Mouse (Mus musculus): Measurements from ENCODE around the gene Mettl16. TPM values are rescaled to one million over a fixed set of nuclear protein-coding genes. Genes with fewer than 3 reads are reported as not detected.

Gene Mettl16
- polyA plus RNA-seq, 1 experiment from 2014 or later: 62.2 TPM

- no peaks in the 10 kb centered on the region for H3K27me3 ChIP-seq
- no peaks in the 10 kb centered on the region for H3K36me3 ChIP-seq
- no peaks in the 10 kb centered on the region for H3K9me3 ChIP-seq
- no peak overlapping the region for H3K9ac ChIP-seq
- H3K4me2 ChIP-seq (replicated peaks): no peak overlapping the region
- 53% methylated on average over 9 of the region's 9 CpGs for WGBS
- no peak overlapping the region for H3K27ac ChIP-seq
- ATAC-seq (ENCODE audit: insufficient number of reproducible peaks, insufficient read depth, low FRiP score, low TSS enrichment): no peak
- H3K4me1 ChIP-seq: no peaks in the 10 kb centered on the region; the same call in 1 of the 2 replicates
- H3K4me3 ChIP-seq: no peak overlapping the region
Observed at GRCm38 (mm10) chr11:74751352-74752066, 19.1 kb upstream of the Mettl16 start.

- no peak overlapping the region for H3K27ac ChIP-seq
- no peak overlapping the region for H3K4me3 ChIP-seq
- no peaks in the 10 kb centered on the region for H3K36me3 ChIP-seq
- no peaks in the 10 kb centered on the region for H3K27me3 ChIP-seq
- H3K4me1 ChIP-seq: no peaks in the 10 kb centered on the region
- H3K9me3 ChIP-seq: no peaks in the 10 kb centered on the region
- WGBS: 68% methylated on average over 2 of the region's 2 CpGs
- H3K9ac ChIP-seq: no peak overlapping the region
- ATAC-seq (ENCODE audit: insufficient number of reproducible peaks, insufficient read depth, low FRiP score, low TSS enrichment): no peak
- H3K4me2 ChIP-seq (replicated peaks): no peak overlapping the region
Observed at GRCm38 (mm10) chr11:74756631-74757030, 14.0 kb upstream of the Mettl16 start.

GRCm38 (mm10) chr11:74761011-74761705 lies 9.5 kb upstream of the Mettl16 start:
- Histone ChIP-seq H3K9me3 (no peaks in the 10 kb centered on the region), H3K4me3 (no peak overlapping the region), H3K9ac (no peak overlapping the region), H3K4me1 (no peaks in the 10 kb centered on the region), H3K4me2 (replicated peaks) (no peak overlapping the region), H3K27ac (no peak overlapping the region), H3K36me3 (no peaks in the 10 kb centered on the region), H3K27me3 (no peaks in the 10 kb centered on the region)
- no peak for ATAC-seq (ENCODE audit: insufficient number of reproducible peaks, insufficient read depth, low FRiP score, low TSS enrichment)
- 69% methylated on average over 12 of the region's 12 CpGs for WGBS

GRCm38 (mm10) chr11:74763960-74764625 lies 6.5 kb upstream of the Mettl16 start:
- ATAC-seq (ENCODE audit: insufficient number of reproducible peaks, insufficient read depth, low FRiP score, low TSS enrichment): no peak
- Histone ChIP-seq H3K27me3 (no peaks in the 10 kb centered on the region), H3K4me3 (no peak overlapping the region), H3K4me2 (replicated peaks) (no peak overlapping the region), H3K9ac (no peak overlapping the region), H3K36me3 (no peaks in the 10 kb centered on the region), H3K9me3 (no peaks in the 10 kb centered on the region), H3K27ac (no peak overlapping the region), H3K4me1 (no peaks in the 10 kb centered on the region)
- WGBS: 78% methylated on average over 10 of the region's 10 CpGs

GRCm38 (mm10) chr11:74767469-74767868 lies 3.2 kb upstream of the Mettl16 start:
- H3K4me3 ChIP-seq: no peak overlapping the region
- no peak overlapping the region for H3K4me2 ChIP-seq (replicated peaks)
- no peak overlapping the region for H3K9ac ChIP-seq
- 88% methylated on average over 4 of the region's 4 CpGs for WGBS
- no peak overlapping the region for H3K27ac ChIP-seq
- ATAC-seq (ENCODE audit: insufficient number of reproducible peaks, insufficient read depth, low FRiP score, low TSS enrichment): no peak
- no peaks in the 10 kb centered on the region for H3K36me3 ChIP-seq
- no peaks in the 10 kb centered on the region for H3K9me3 ChIP-seq
- H3K27me3 ChIP-seq: no peaks in the 10 kb centered on the region
- peaks cover 12% of the 10 kb centered on the region for H3K4me1 ChIP-seq

- H3K27me3 ChIP-seq: no peaks in the 10 kb centered on the region
- no peak overlapping the region for H3K4me2 ChIP-seq (replicated peaks)
- no peak overlapping the region for H3K4me3 ChIP-seq
- no peak overlapping the region for H3K27ac ChIP-seq
- no peak for ATAC-seq (ENCODE audit: insufficient number of reproducible peaks, insufficient read depth, low FRiP score, low TSS enrichment)
- 28% methylated on average over 6 of the region's 6 CpGs for WGBS
- no peak overlapping the region for H3K9ac ChIP-seq
- no peaks in the 10 kb centered on the region for H3K9me3 ChIP-seq
- H3K36me3 ChIP-seq: 0 out of 2 replicates have a peak, but pooled peaks cover under 1% of the 10 kb centered on the region
- peaks cover 12% of the 10 kb centered on the region for H3K4me1 ChIP-seq
Observed at GRCm38 (mm10) chr11:74768045-74768444, 2.6 kb upstream of the Mettl16 start.

GRCm38 (mm10) chr11:74770037-74770436 lies 593 bp upstream of the Mettl16 start:
- peak overlapping the region; percentile 92 for H3K4me3 ChIP-seq
- H3K9me3 ChIP-seq: no peaks in the 10 kb centered on the region
- H3K4me2 ChIP-seq (replicated peaks): peak overlapping the region; percentile 78
- peaks cover 12% of the 10 kb centered on the region for H3K4me1 ChIP-seq
- peak overlapping the region; percentile 96 for H3K27ac ChIP-seq
- peak overlapping the region; percentile 85 for H3K9ac ChIP-seq
- H3K36me3 ChIP-seq: peaks cover 20% of the 10 kb centered on the region
- WGBS: 85% methylated on average over 9 of the region's 9 CpGs
- no peaks in the 10 kb centered on the region for H3K27me3 ChIP-seq
- no peak for ATAC-seq (ENCODE audit: insufficient number of reproducible peaks, insufficient read depth, low FRiP score, low TSS enrichment)

- Histone ChIP-seq H3K27ac (peak overlapping the region; percentile 96), H3K4me2 (replicated peaks) (peak overlapping the region; percentile 78), H3K4me1 (peaks cover 12% of the 10 kb centered on the region), H3K9me3 (no peaks in the 10 kb centered on the region), H3K4me3 (peak overlapping the region; percentile 92), H3K36me3 (peaks cover 31% of the 10 kb centered on the region), H3K27me3 (no peaks in the 10 kb centered on the region), H3K9ac (peak overlapping the region; percentile 85)
- ATAC-seq (ENCODE audit: insufficient number of reproducible peaks, insufficient read depth, low FRiP score, low TSS enrichment): no peak
- WGBS: 12% methylated on average over 8 of the region's 8 CpGs
Observed at GRCm38 (mm10) chr11:74771234-74771633, 604 bp downstream of the Mettl16 start.

GRCm38 (mm10) chr11:74771650-74772049 lies 1.0 kb downstream of the Mettl16 start:
- Histone ChIP-seq H3K4me3 (peak overlapping the region; percentile 92), H3K9me3 (no peaks in the 10 kb centered on the region), H3K4me2 (replicated peaks) (peak overlapping the region; percentile 78), H3K36me3 (peaks cover 35% of the 10 kb centered on the region), H3K9ac (peak overlapping the region; percentile 85; the same call in 1 of the 2 replicates), H3K4me1 (peaks cover 12% of the 10 kb centered on the region), H3K27ac (no peak overlapping the region), H3K27me3 (no peaks in the 10 kb centered on the region)
- 65% methylated on average over 4 of the region's 4 CpGs for WGBS
- no peak for ATAC-seq (ENCODE audit: insufficient number of reproducible peaks, insufficient read depth, low FRiP score, low TSS enrichment)

GRCm38 (mm10) chr11:74772386-74772785 lies 1.8 kb downstream of the Mettl16 start:
- Histone ChIP-seq H3K36me3 (peaks cover 41% of the 10 kb centered on the region), H3K9me3 (no peaks in the 10 kb centered on the region), H3K27me3 (no peaks in the 10 kb centered on the region), H3K4me2 (replicated peaks) (no peak overlapping the region), H3K4me1 (peaks cover 12% of the 10 kb centered on the region), H3K27ac (no peak overlapping the region), H3K4me3 (no peak overlapping the region), H3K9ac (no peak overlapping the region)
- WGBS: 88% methylated on average over 2 of the region's 2 CpGs
- ATAC-seq (ENCODE audit: insufficient number of reproducible peaks, insufficient read depth, low FRiP score, low TSS enrichment): no peak

- Histone ChIP-seq H3K4me3 (no peak overlapping the region), H3K9me3 (no peaks in the 10 kb centered on the region), H3K4me1 (no peaks in the 10 kb centered on the region), H3K27ac (no peak overlapping the region), H3K9ac (no peak overlapping the region), H3K36me3 (peaks cover 75% of the 10 kb centered on the region), H3K27me3 (no peaks in the 10 kb centered on the region), H3K4me2 (replicated peaks) (no peak overlapping the region)
- 94% methylated on average over 4 of the region's 4 CpGs for WGBS
- ATAC-seq (ENCODE audit: insufficient number of reproducible peaks, insufficient read depth, low FRiP score, low TSS enrichment): no peak
Observed at GRCm38 (mm10) chr11:74792874-74793273, 22.2 kb downstream of the Mettl16 start.

GRCm38 (mm10) chr11:74800658-74801057 lies 30.0 kb downstream of the Mettl16 start:
- 85% methylated on average over 4 of the region's 4 CpGs for WGBS
- Histone ChIP-seq H3K4me3 (no peak overlapping the region), H3K36me3 (peaks cover 54% of the 10 kb centered on the region), H3K4me2 (replicated peaks) (no peak overlapping the region), H3K27me3 (no peaks in the 10 kb centered on the region), H3K9ac (no peak overlapping the region), H3K27ac (no peak overlapping the region), H3K9me3 (no peaks in the 10 kb centered on the region), H3K4me1 (no peaks in the 10 kb centered on the region)
- ATAC-seq (ENCODE audit: insufficient number of reproducible peaks, insufficient read depth, low FRiP score, low TSS enrichment): no peak

Measured in embryonic facial prominence, embryonic 12.5 days (tissue).